Mouse (Mus musculus) heart, adult 2 months (tissue): ENCODE results near the gene Gm8909. TPM values are rescaled to one million over a fixed set of nuclear protein-coding genes. Genes with fewer than 3 reads are reported as not detected.
"Not testable (repeated sequence)": the region's sequence is repeated elsewhere in the genome, so short reads cannot be mapped to it uniquely, and the experiment has no call there.

Experiments
- DNase-seq, 2 experiments: peaks; one replicate each; pipeline ENCODE4 v3.0.0; 2021
- H3K27ac ChIP-seq: fragments of 200-600 bp; 2 replicates; pipeline ENCODE4 v1.8.1; 2022
- H3K27me3 ChIP-seq: fragments of 200-500 bp; 2 replicates; pipeline ENCODE4 v1.6.1; 2012; ENCODE audit warnings: mild to moderate bottlenecking, low read length, inconsistent platforms, mixed read lengths; ENCODE audit not compliant: control insufficient read depth, insufficient read depth
- H3K36me3 ChIP-seq: fragments of 200-500 bp; 2 replicates; pipeline ENCODE4 v1.6.1; 2012; ENCODE audit warnings: low read length, inconsistent platforms; ENCODE audit not compliant: control insufficient read depth, insufficient read depth
- H3K4me1 ChIP-seq: fragments of 200-500 bp; 2 replicates; pipeline ENCODE4 v1.6.1; 2011; ENCODE audit warnings: low read length; ENCODE audit not compliant: control insufficient read depth, insufficient read depth
- H3K4me3 ChIP-seq: fragments of 200-600 bp; 2 replicates; pipeline ENCODE4 v1.8.1; 2022
- H3K79me2 ChIP-seq: fragments of 200-500 bp; replicated peaks from 2 replicates; pipeline ENCODE4 v1.6.1; 2012; ENCODE audit warnings: mild to moderate bottlenecking, inconsistent platforms, low read length, moderate library complexity, mixed read lengths; ENCODE audit not compliant: control insufficient read depth, insufficient read depth
- H3K9ac ChIP-seq: fragments of 200-500 bp; 2 replicates; pipeline ENCODE4 v1.6.1; 2012; ENCODE audit warnings: low read depth, mild to moderate bottlenecking, control low read depth, inconsistent platforms, low read length, mixed read lengths
- CTCF ChIP-seq: fragments of 200-600 bp; IDR thresholded peaks from 2 replicates; pipeline ENCODE4 v1.8.1; 2022; ENCODE audit warnings: antibody characterized with exemption, mild to moderate bottlenecking, moderate library complexity
- EP300 ChIP-seq: fragments of 200-500 bp; IDR thresholded peaks from 2 replicates; pipeline ENCODE4 v1.6.1; 2011; ENCODE audit warnings: low read depth, low read length, control low read depth; ENCODE audit not compliant: insufficient read depth
- POLR2A ChIP-seq: fragments of 200-500 bp; IDR thresholded peaks from 2 replicates; pipeline ENCODE4 v1.6.1; 2011; ENCODE audit warnings: mild to moderate bottlenecking, low read depth, low read length, control low read depth; ENCODE audit not compliant: insufficient read depth
- WGBS: fragments of 180-500 bp; shearing (Covaris S2); methylation state at CpG from one replicate; pipeline ENCODE4 v1.1.7; 2018; 5-methylcytosine and 5-hydroxymethylcytosine counted together
- intact Hi-C: fragments of 180-260 bp; cut with DNase I; formaldehyde crosslinking; loops from one replicate; pipeline ENCODE4 v1.15.1; 2025
- polyA plus RNA-seq: library from polyadenylated mRNA; depleted of rRNA; stranded (reverse); fragments of >200 nt; gene quantifications from 2 replicates; pipeline ENCODE4 v1.2.3, GENCODE M21; 2012
- total RNA-seq, 2 experiments: library from RNA; stranded (reverse); gene quantifications; 2 replicates each; pipeline ENCODE4 v1.2.3; 2021

The Gm8909 gene
- total and polyA plus RNA-seq, 3 experiments, result 0.29 TPM; not detected in 2

DNA sequence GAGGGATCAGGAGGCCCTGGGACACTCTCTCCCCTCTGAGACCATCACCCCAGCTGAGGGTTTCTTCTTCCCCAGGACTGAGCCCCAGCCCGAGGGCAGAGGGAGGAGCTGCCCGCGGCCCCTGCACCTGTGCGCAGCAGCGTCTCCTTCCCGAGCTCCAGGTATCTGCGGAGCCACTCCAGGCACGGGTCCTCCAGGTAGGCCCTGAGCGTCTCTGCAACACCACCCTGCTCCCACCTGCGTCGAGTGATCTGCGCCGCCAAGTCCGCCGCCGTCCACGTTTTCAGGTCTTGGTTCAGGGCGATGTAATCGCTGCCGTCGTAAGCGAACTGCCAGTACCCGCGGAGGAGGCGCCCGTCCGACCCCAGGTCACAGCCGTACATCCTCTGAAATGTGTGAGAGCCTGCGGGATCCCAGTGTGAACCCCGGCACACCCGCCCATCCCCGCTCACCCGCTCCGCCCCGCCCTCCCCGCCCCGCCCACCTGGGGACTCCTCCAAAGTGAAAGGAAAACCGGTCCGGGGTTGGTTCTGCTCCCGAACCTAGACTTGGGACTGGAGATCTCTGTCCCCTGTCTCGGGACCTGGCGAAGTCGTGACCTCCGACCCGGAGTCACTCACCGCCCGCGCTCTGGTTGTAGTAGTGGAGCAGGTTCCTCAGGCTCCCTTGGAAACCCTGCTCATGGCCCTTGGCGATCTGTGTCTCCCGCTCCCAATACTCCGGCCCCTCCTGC, 865 bp downstream of the Gm8909 start:
- DNase-seq, result no peak
- H3K27me3 ChIP-seq, result peaks cover 15% of the 10 kb centered on the region
- H3K9ac ChIP-seq, result peak overlapping the region; percentile 54; the same call in 1 of the 2 replicates
- 2% methylated on average over 51 of the region's 51 CpGs for WGBS
- intact Hi-C loops, result no loop called here
- no peak overlapping the region for H3K27ac ChIP-seq
- H3K36me3 ChIP-seq, result no peaks in the 10 kb centered on the region
- no peaks in the 10 kb centered on the region for H3K4me1 ChIP-seq
- peak overlapping the region; percentile 40 for H3K4me3 ChIP-seq
- no peaks in the 10 kb centered on the region for H3K79me2 ChIP-seq
- no peak for TF ChIP-seq POLR2A
- TF ChIP-seq EP300, result no peak
- TF ChIP-seq CTCF, result no peak

GRCm38 (mm10) chr17:36166901-36167300, 1.4 kb downstream of the Gm8909 start:
- H3K36me3 ChIP-seq, H3K4me3 ChIP-seq, H3K4me1 ChIP-seq, H3K27ac ChIP-seq, H3K9ac ChIP-seq, H3K79me2 ChIP-seq, DNase-seq, intact Hi-C loops: not testable (repeated sequence)
- H3K27me3 ChIP-seq, result peaks cover 16% of the 10 kb centered on the region
- 21% methylated on average over 2 of the region's 2 CpGs for WGBS

GRCm38 (mm10) chr17:36161129-36162051, 6.9 kb downstream of the Gm8909 start:
- intact Hi-C loops, result no loop called here
- 2% methylated on average over 56 of the region's 56 CpGs for WGBS
- Histone ChIP-seq H3K27me3 (peaks cover 18% of the 10 kb centered on the region), H3K79me2 (no peaks in the 10 kb centered on the region), H3K27ac (no peak overlapping the region), H3K4me3 (no peak overlapping the region; the same call in 1 of the 2 replicates), H3K9ac (no peak overlapping the region), H3K36me3 (no peaks in the 10 kb centered on the region), H3K4me1 (peaks cover 2% of the 10 kb centered on the region)
- no peak for TF ChIP-seq POLR2A
- no peak for TF ChIP-seq CTCF
- TF ChIP-seq EP300, result no peak
- DNase-seq, result no peak

DNA sequence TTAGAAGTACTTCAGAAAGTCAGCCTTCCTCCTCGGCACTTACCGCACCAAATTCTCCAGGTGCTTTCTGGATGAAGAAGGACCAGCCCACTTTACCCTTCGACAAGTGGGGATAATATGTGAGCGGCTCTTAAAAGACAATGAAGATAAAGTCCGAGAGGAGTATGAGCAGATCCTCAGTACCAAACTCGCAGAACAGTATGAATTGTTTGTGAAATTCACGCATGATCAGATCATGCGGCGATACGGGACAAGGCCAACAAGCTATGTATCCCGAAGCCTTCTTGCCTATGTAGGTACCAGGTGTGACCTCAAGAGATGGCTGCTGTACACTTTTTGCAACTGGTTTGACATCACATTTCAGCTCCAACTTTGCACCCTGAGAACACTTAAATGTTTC, 10.1 kb downstream of the Gm8909 start:
- intact Hi-C loops, result not testable (repeated sequence)

GRCm38 (mm10) chr17:36157782-36158181, 10.6 kb downstream of the Gm8909 start:
- H3K79me2 ChIP-seq, H3K9ac ChIP-seq, H3K4me3 ChIP-seq, DNase-seq, H3K27ac ChIP-seq, intact Hi-C loops, H3K36me3 ChIP-seq, H3K4me1 ChIP-seq: not testable (repeated sequence)
- WGBS, result under 1% methylated on average over 36 of the region's 36 CpGs
- H3K27me3 ChIP-seq, result peaks cover 17% of the 10 kb centered on the region

More for the DNA sequence above, 10.1 kb downstream of the Gm8909 start:
- not testable (repeated sequence) for H3K4me1 ChIP-seq, H3K4me3 ChIP-seq, DNase-seq, H3K27ac ChIP-seq, H3K36me3 ChIP-seq, H3K79me2 ChIP-seq, H3K9ac ChIP-seq
- 19% methylated on average over 11 of the region's 11 CpGs for WGBS
- H3K27me3 ChIP-seq, result peaks cover 17% of the 10 kb centered on the region
